Mouse (Mus musculus) midbrain, postnatal 0 days (tissue): ENCODE results near the gene Tpx2. TPM values are rescaled to one million over a fixed set of nuclear protein-coding genes. Genes with fewer than 3 reads are reported as not detected.

ENCODE experiments used
- ATAC-seq: fragments of 200-750 bp; cut with Nextera tagmentation; 2 replicates; pipeline ENCODE4 v1.8.0; 2017; ENCODE audit warnings: moderate number of reproducible peaks, mild to moderate bottlenecking, moderate TSS enrichment, moderate library complexity; ENCODE audit not compliant: low FRiP score
- DNase-seq: peaks from one replicate; pipeline ENCODE4 v3.0.0-alpha.2; 2015; ENCODE audit warnings: low spot score
- H3K27ac ChIP-seq: fragments of 300-500 bp; sonication (generic); 2 replicates; pipeline ENCODE4 v1.5.1; 2014; ENCODE audit warnings: low read depth, mild to moderate bottlenecking, low read length, mixed read lengths
- H3K27me3 ChIP-seq: fragments of 300-500 bp; sonication (generic); 2 replicates; pipeline ENCODE4 v1.6.1; 2014; ENCODE audit warnings: low read length, control low read depth, mixed read lengths; ENCODE audit not compliant: insufficient read depth
- H3K36me3 ChIP-seq: fragments of 300-500 bp; sonication (generic); 2 replicates; pipeline ENCODE4 v1.6.1; 2014; ENCODE audit warnings: low read length, control low read depth, mixed read lengths; ENCODE audit not compliant: insufficient read depth
- H3K4me1 ChIP-seq: fragments of 300-500 bp; sonication (generic); 2 replicates; pipeline ENCODE4 v1.6.1; 2014; ENCODE audit warnings: mild to moderate bottlenecking, control low read depth, antibody characterized with exemption, low read length, mixed read lengths; ENCODE audit not compliant: insufficient read depth
- H3K4me2 ChIP-seq: fragments of 300-500 bp; sonication (generic); 2 replicates; pipeline ENCODE4 v1.6.1; 2014; ENCODE audit warnings: low read depth, mild to moderate bottlenecking, low read length, mixed read lengths; ENCODE audit not compliant: poor library complexity, severe bottlenecking
- H3K4me3 ChIP-seq: fragments of 300-500 bp; sonication (generic); 2 replicates; pipeline ENCODE4 v1.5.1; 2014; ENCODE audit warnings: low read depth, mild to moderate bottlenecking, low read length, moderate library complexity
- H3K9ac ChIP-seq: fragments of 300-500 bp; sonication (generic); replicated peaks from 2 replicates; pipeline ENCODE4 v1.6.1; 2014; ENCODE audit warnings: mild to moderate bottlenecking, low read length, moderate library complexity, mixed read lengths; ENCODE audit not compliant: poor library complexity, severe bottlenecking
- H3K9me3 ChIP-seq: fragments of 300-500 bp; sonication (generic); 2 replicates; pipeline ENCODE4 v1.6.1; 2016; ENCODE audit warnings: low read length, control low read depth
- CTCF ChIP-seq: IDR thresholded peaks from 2 replicates; pipeline ENCODE4 v1.5.1; 2016; ENCODE audit warnings: antibody characterized with exemption, mild to moderate bottlenecking
- WGBS: fragments of 180-500 bp; shearing (Covaris S2); extraction: QIAGEN DNeasy Blood & Tissue Kit; methylation state at CpG from one replicate; pipeline ENCODE4 v1.1.7; 2014; 5-methylcytosine and 5-hydroxymethylcytosine counted together
- polyA plus RNA-seq: library from polyadenylated mRNA; unstranded; fragments of >200 nt; fragmentation: Nextera tagmentation; extraction: Ambion mirVana; gene quantifications from 2 replicates; pipeline ENCODE4 v1.2.1, GENCODE M21; 2015
- total RNA-seq: library from RNA; depleted of rRNA; stranded (reverse); fragments of >200 nt; gene quantifications from 2 replicates; pipeline ENCODE4 v1.2.3, GENCODE M21; 2014; rRNA removed

The Tpx2 gene
- total RNA-seq (4.2 and 4.7 TPM in 2 replicates), polyA plus RNA-seq (4.6 and 4.8 TPM in 2 replicates)

DNA sequence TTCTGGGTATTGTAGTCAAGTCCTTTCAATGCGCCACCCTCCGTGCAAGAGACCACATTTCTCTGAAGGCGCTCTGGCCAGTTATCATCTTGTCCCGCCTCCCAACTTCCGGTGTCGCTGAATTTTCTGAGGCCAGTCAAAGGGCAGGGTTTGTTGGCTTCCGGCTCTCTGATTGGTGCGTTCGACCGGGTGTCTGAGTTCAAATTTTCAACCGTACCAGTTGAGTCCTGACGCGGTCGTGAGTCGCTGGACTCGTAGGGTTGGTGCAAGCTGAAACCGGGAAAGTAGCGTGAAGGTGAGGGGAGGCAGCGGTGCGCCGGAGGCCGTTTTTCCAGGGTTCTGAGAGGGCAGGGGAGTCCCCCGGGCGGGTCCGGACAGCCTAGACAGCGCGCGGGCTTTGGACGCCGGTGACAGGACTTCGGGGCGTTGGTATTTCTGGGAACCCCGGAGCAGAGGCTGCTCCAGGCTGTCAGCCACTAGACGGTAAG, at the start of gene Tpx2:
TSS of gene Tpx2 (plus strand) at position 150 of the 488 bp plus-strand sequence.
- Histone ChIP-seq H3K27me3 (no peaks in the 10 kb centered on the region), H3K27ac (no peak within 1 kb of the TSS), H3K4me3 (peak within 1 kb of the TSS; percentile 53), H3K36me3 (no peaks in the 10 kb centered on the region), H3K4me1 (no peaks in the 10 kb centered on the region), H3K9ac (no peak within 1 kb of the TSS), H3K4me2 (peak within 1 kb of the TSS; percentile 92), H3K9me3 (no peaks in the 10 kb centered on the region)
- under 1% methylated on average over 34 of the region's 34 CpGs for WGBS
- DNase-seq (peak; percentile 99), ATAC-seq (peak; percentile 98)
- peak; percentile 61 for TF ChIP-seq CTCF

DNA sequence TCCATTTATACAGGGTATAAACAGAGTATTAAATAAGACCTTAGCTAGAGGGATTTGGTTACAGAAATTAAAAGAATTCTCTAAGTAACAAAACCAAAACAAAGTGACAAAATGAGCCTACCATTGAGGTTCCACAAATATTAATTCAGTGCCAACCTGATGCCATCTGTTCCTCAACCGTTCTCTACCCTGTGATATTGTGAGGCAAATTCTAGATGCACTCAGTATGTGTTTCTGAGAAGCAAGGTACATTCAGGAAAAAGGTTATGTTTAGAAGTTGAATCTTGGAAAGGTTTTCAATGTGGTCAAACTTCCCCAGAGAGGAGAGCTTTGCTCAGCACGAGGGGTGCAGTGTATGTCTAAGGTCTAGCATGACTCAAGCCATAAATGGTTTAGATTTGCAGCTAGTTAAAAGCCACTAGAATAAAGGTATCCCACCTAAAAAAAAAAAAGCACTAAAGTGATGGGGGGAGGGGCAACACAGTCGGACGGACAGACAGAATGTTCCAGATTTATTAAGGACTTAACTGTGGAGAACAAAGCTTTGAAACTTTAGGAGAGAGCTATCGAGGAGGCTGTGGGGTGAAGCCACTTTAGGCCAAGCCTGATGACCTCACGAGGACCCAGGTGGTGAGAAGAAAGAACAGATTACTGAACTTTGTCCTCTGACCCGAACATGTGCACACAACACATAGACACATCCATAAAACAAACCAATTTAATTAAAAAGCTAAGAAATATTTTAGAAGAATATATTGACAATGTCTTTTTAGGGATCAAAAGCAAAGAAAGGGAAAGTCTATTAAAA, 47.6 kb upstream of the Tpx2 start:
- no peak for ATAC-seq
- DNase-seq = no peak
- no peak overlapping the region for H3K4me2 ChIP-seq
- no peak overlapping the region for H3K4me3 ChIP-seq
- H3K27me3 ChIP-seq = no peaks in the 10 kb centered on the region
- no peaks in the 10 kb centered on the region for H3K36me3 ChIP-seq
- no peak overlapping the region for H3K9ac ChIP-seq
- TF ChIP-seq CTCF = no peak
- 79% methylated on average over 7 of the region's 7 CpGs for WGBS
- H3K9me3 ChIP-seq = no peaks in the 10 kb centered on the region
- peaks cover 6% of the 10 kb centered on the region; the same call in 1 of the 2 replicates for H3K4me1 ChIP-seq
- H3K27ac ChIP-seq = no peak overlapping the region

DNA sequence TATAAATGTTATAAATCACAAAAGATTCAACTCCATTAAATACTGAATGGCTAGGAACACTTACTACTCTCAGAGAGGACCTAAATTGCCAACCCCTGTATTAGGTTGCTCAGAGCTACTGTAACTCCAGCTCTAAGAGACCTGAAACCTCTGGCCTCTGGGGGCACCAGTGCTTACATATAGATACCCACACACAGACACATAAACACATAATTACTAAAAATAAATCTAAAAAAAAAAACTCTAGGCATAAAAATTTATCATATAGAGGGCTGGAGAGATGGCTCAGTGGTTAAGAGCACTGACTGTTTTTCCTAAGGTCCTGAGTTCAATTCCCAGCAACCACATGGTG, 47.0 kb upstream of the Tpx2 start:
- H3K4me2 ChIP-seq = no peak overlapping the region

DNA sequence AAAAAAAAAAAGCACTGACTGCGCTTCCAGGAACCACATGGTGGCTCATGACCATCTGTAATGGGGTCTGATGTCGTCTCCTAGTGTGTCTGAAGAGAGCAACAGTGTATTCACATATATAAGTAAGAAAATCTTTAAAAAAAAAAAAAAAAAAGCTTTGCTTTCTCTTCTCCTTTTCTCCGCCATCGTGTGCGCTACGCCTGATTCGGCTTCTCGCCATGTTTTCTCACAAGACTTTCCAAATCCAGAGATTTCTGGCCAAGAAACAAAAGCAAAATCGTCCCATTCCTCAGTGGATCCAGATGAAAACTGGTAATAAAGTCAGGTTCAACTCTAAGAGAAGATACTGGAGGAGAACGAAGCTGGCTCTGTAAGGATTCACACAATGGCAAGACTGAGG, 45.5 kb upstream of the Tpx2 start:
- ATAC-seq (no peak), DNase-seq (no peak)
- H3K27ac ChIP-seq = no peak overlapping the region
- 89% methylated on average over 10 of the region's 10 CpGs for WGBS
- H3K4me2 ChIP-seq = no peak overlapping the region
- TF ChIP-seq CTCF = no peak
- no peaks in the 10 kb centered on the region for H3K36me3 ChIP-seq
- no peak overlapping the region for H3K9ac ChIP-seq
- H3K4me3 ChIP-seq = no peak overlapping the region
- no peaks in the 10 kb centered on the region for H3K27me3 ChIP-seq
- peaks cover 6% of the 10 kb centered on the region; the same call in 1 of the 2 replicates for H3K4me1 ChIP-seq
- H3K9me3 ChIP-seq = no peaks in the 10 kb centered on the region

More for the DNA sequence above, 47.0 kb upstream of the Tpx2 start:
- H3K27me3 ChIP-seq = no peaks in the 10 kb centered on the region
- no peak for TF ChIP-seq CTCF
- H3K9me3 ChIP-seq = no peaks in the 10 kb centered on the region
- H3K4me1 ChIP-seq = peaks cover 6% of the 10 kb centered on the region; the same call in 1 of the 2 replicates
- no peaks in the 10 kb centered on the region for H3K36me3 ChIP-seq
- DNase-seq (no peak), ATAC-seq (no peak)
- no peak overlapping the region for H3K27ac ChIP-seq
- no peak overlapping the region for H3K9ac ChIP-seq
- H3K4me3 ChIP-seq = no peak overlapping the region

DNA sequence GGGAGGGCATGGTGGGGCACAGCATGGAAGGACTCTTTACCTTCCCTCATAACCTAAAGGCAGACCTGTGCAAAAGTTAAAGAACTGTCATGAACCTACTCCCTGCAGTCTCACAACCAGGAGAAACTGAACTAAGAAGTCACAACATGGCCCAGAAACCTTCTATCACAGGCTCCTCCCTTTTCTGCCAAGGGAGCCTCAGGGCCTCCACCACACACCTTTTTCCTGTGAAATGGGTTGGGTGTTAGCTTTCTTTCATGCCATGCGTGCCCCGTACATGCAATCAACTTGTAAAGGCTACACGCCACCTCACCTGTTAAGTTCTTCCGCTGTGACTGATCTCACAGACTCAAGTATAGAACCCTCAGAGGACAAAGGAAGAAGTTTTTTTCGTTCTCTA, 44.7 kb upstream of the Tpx2 start:
- Histone ChIP-seq H3K27me3 (no peaks in the 10 kb centered on the region), H3K4me2 (no peak overlapping the region), H3K9me3 (no peaks in the 10 kb centered on the region), H3K9ac (no peak overlapping the region), H3K4me1 (peaks cover 6% of the 10 kb centered on the region; the same call in 1 of the 2 replicates), H3K4me3 (no peak overlapping the region), H3K36me3 (no peaks in the 10 kb centered on the region), H3K27ac (no peak overlapping the region)
- WGBS = 87% methylated on average over 5 of the region's 5 CpGs
- TF ChIP-seq CTCF = no peak
- DNase-seq (no peak), ATAC-seq (no peak)

DNA sequence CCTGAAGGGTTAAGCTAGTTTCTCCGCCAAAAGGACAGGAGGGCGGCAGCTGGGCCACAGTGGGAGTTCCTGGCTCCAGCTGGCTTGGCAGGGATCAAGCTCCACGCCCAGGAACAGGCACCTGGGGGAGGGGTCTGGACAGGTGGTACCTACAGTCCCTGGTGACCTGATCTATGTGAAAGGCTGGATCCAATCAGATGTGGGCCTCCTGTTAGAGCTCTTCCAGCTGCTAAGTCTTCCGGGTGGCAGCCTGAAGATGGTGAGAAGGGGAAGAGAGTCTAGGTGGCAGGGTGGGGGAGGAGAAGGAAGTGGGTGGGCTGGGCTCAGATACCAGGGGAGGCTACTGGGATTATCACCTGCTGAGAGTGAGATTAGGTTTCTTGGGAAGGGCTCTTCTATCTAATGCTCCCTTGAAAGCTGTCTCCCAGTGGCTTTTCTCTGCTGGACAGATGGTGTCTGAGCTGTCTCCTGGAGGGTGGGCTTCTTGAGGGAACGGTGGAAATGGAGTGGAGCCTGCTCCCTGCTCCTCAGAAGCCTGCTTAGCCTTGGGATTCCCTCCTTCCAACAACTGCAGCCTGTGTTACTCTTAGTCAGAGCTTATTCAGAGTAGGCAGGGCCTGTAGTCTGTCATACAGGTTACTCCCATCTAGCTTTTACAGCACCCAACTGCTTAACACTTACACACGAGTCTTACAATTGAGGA, 43.2 kb upstream of the Tpx2 start:
- 0 out of 2 replicates have a peak overlapping the region, but pooled peaks have one; percentile 26 for H3K27ac ChIP-seq
- no peak overlapping the region for H3K9ac ChIP-seq
- H3K4me2 ChIP-seq = no peak overlapping the region
- H3K4me1 ChIP-seq = peaks cover 6% of the 10 kb centered on the region; the same call in 1 of the 2 replicates
- H3K27me3 ChIP-seq = no peaks in the 10 kb centered on the region
- no peak for TF ChIP-seq CTCF
- DNase-seq (peak; percentile 65), ATAC-seq (no peak)
- 8% methylated on average over 6 of the region's 6 CpGs for WGBS
- H3K36me3 ChIP-seq = no peaks in the 10 kb centered on the region
- no peaks in the 10 kb centered on the region for H3K9me3 ChIP-seq
- H3K4me3 ChIP-seq = no peak overlapping the region
